Mouse (Mus musculus) bone marrow macrophage, adult 2 months (primary cell): ENCODE results near the gene Mx1.

ENCODE experiments used
- CTCF ChIP-seq: IDR thresholded peaks from 2 replicates; pipeline ENCODE4 v1.5.1; 2012; ENCODE audit warnings: low read depth, mild to moderate bottlenecking, low read length, moderate library complexity
- POLR2A ChIP-seq: IDR thresholded peaks from 2 replicates; pipeline ENCODE4 v1.6.1; 2012; ENCODE audit warnings: mild to moderate bottlenecking, low read depth, low read length, borderline replicate concordance

- TF ChIP-seq CTCF (no peak), POLR2A (no peak)
These were observed 48.1 kb upstream of the Mx1 start for GRCm38 (mm10) chr16:97510849-97511248.
